Mouse (Mus musculus): ENCODE measurements around the gene Tnfrsf22.
"Not testable (repeated sequence)": the region's sequence is repeated elsewhere in the genome, so short reads cannot be mapped to it uniquely, and the experiment has no call there.

The Tnfrsf22 gene

GRCm38 (mm10) chr7:143649034-143649768, at the start of gene Tnfrsf22:
Gene Tnfrsf22 (minus strand): TSS chr7:143649661.
- DNase-seq (ENCODE audit: low spot score): peak; percentile 80

GRCm38 (mm10) chr7:143696140-143696539, 46.7 kb upstream of the Tnfrsf22 start:
- peak; percentile 45 for DNase-seq (ENCODE audit: low spot score)

GRCm38 (mm10) chr7:143694550-143694949, 45.1 kb upstream of the Tnfrsf22 start:
- DNase-seq (ENCODE audit: low spot score): no peak

- no peak for DNase-seq (ENCODE audit: low spot score)
Measured at GRCm38 (mm10) chr7:143692746-143693510, 43.5 kb upstream of the Tnfrsf22 start.

- DNase-seq (ENCODE audit: low spot score): no peak
Measured at GRCm38 (mm10) chr7:143691909-143692308, 42.4 kb upstream of the Tnfrsf22 start.

DNA sequence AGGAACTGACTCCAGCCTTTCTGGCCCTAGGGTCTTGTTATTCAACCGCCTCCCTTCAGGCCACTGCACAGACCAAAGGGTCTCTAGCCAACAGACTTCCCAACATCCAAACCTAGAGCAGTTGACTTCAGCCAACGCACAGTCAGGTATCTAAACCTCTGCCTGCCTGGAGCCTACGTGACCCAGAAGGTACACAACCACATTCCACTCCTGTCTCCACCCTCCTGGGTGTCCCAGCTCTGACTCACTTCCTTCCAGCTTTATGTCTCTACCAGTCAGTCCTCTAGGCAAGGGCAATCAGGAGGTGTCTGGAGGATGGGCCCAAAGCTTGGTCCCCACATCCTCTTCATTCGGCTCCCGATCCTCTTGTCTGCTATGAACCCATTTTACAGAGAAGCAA, 41.7 kb upstream of the Tnfrsf22 start:
- no peak for DNase-seq (ENCODE audit: low spot score)

DNA sequence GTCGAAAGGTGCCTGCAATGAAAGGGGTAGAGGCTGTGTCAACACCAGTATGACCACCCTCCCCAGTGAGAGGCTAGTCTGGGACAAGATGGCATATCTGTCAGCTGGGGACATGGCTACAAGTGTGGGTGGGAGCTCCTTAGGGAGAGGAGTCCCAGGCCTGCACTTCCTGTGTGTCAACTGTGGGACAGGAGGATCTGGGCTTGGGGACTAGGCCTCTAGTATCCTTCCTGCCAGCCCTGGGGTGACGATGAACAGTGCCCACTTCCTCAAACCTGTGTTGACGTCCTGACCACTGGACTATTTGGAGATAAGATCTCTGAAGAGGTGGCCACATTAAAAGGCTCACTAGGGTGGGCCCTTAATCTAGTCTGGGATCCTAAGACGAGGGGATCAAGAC, 40.5 kb upstream of the Tnfrsf22 start:
- DNase-seq (ENCODE audit: low spot score): no peak

GRCm38 (mm10) chr7:143689481-143689880, 40.0 kb upstream of the Tnfrsf22 start:
- DNase-seq (ENCODE audit: low spot score): no peak

DNA sequence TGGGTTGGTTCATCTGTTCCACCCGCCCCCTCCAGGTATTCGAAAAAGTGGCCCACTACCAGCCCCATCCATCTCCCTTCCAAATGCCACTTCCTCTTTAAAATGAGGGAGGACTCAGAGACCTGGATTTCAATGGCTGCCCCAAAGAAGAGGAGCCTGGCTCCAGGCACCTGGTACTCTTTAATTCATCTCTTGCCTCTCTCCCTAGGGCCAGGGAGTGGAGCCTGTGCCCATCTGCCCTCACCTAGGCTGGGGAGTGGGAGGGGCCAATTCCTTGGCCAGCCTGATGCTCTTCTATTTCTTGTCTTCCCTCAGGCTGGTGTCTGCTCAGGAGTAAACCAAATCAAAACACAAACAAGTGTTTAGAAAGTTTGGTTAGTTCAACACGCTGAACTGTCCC, 37.2 kb upstream of the Tnfrsf22 start:
- not testable (repeated sequence) for DNase-seq (ENCODE audit: low spot score)

DNA sequence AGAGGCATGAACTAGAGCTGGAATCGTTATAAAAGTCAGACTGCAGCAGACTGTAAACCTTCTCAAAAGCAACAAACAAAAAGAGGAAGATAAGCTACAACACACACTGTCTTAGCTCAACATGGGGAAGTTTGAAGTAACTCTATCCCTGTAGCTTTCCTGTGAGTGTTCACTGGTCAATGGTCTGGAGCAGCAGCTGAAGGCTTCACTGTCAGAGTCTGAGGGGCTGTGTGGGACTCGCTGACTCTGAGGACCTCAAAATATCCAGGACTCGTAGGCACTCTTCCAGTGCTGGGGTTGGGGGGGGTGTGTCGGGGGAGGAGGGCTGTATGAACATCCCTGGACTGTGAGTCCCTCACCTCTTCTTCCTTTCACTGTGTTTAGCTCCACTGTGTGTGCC, 36.7 kb upstream of the Tnfrsf22 start:
- not testable (repeated sequence) for DNase-seq (ENCODE audit: low spot score)

- peak; percentile 78 for DNase-seq (ENCODE audit: low spot score)
Measured at GRCm38 (mm10) chr7:143685359-143686067, 36.1 kb upstream of the Tnfrsf22 start, which contains the start of gene Tnfrsf23. Gene Tnfrsf23 (minus strand): TSS chr7:143685872.

DNA sequence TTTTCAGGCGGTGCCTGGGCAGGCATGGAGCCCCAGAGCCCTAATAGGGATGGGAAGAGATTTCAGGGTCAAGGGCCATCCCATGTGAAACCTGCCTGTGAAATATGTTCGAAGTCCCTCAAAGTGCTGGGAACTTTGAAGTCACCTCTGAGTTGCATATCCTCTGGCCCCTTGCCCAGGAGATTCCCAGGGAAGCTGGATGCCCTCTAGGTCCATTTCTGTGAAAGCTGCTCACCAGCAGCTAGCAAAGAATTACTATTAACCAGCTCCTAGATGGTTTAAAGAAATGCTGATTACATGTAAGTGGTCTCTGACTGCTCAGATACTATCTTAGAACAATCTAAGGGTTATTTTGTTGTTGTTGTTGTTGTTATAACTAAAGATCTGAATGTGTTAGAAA, 35.1 kb upstream of the Tnfrsf22 start:
- not testable (repeated sequence) for DNase-seq (ENCODE audit: low spot score)

GRCm38 (mm10) chr7:143681566-143681965, 32.1 kb upstream of the Tnfrsf22 start:
- DNase-seq (ENCODE audit: low spot score): no peak

DNA sequence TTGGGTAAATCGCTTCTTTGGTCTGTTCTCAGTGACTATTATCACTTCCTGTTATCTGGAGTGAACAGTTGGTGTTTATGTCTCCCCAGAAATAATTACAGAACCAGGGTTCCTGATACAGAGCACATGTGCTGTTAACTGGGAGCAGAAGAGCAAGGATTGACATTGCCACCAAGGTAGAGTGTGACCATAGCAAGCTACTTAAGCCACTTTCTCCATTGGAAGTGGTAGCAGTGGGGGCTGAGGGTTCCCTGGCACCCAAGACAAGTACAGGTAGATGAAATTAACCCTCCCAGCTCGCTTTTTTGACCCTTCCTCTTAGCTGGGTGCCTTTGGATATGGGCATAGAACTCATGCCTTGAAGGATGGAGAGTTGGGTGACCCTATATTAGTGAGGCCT, 31.4 kb upstream of the Tnfrsf22 start:
- DNase-seq (ENCODE audit: low spot score): not testable (repeated sequence)

GRCm38 (mm10) chr7:143679650-143680049, 30.2 kb upstream of the Tnfrsf22 start:
- not testable (repeated sequence) for DNase-seq (ENCODE audit: low spot score)

- no peak for DNase-seq (ENCODE audit: low spot score)
Measured at GRCm38 (mm10) chr7:143666427-143667311, 17.2 kb upstream of the Tnfrsf22 start.

DNA sequence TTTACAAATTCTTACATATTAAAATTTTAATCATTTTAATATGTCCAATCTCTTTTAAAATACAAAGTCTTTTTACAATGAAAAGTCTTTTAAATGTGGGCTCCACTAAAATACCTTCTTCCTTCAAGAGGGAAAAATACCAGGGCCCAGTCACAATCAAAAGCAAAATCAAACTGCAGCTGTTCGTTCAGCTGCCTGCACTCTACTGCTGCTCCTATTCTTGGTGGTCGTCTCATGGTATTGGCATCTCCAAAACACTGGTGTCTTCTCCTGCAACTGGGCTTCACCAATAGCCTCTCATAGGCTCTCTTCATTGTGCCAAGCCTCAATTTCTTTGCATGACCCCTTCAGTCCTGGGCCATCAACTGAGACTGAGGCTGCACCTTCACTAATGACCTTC, 14.0 kb upstream of the Tnfrsf22 start:
- DNase-seq (ENCODE audit: low spot score): no peak

DNA sequence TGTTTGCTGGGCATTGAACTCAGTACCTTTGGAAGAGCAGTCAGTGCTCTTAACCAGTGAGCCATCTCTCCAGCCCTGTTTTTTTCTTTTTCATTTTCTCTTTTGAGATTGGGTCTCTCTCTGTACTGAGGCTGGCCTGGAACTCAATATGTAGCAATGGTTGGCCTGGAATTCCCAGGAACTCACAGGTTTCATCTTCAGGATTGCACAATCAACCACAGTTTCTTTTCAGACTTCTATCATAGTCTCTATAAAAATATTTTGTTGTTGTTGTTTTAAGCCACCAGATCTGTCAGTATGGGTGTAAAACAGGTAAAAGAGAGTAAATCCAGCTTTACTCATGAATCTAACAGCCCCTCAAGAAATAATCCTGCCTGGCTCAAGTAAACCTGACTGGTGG, 11.3 kb upstream of the Tnfrsf22 start:
- no peak for DNase-seq (ENCODE audit: low spot score)

GRCm38 (mm10) chr7:143649769-143650346, 397 bp upstream of the Tnfrsf22 start:
- DNase-seq (ENCODE audit: low spot score): not testable (repeated sequence)

DNA sequence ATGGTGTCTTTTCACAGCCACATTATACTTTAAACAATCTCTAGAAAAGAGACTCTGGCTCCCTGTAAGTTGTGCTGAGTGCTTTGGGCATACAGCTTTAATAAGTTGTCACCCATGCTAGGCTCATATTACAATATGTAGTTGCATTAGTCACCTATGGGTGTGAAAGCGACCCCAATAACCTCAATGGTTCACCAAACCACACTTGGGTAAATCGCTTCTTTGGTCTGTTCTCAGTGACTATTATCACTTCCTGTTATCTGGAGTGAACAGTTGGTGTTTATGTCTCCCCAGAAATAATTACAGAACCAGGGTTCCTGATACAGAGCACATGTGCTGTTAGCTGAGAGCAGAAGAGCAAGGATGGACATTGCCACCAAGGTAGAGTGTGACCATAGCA, 5.5 kb downstream of the Tnfrsf22 start:
- not testable (repeated sequence) for DNase-seq (ENCODE audit: low spot score)

GRCm38 (mm10) chr7:143636674-143637073, 12.8 kb downstream of the Tnfrsf22 start:
- DNase-seq (ENCODE audit: low spot score): no peak

Measured in layer of hippocampus, adult 11-12 months (tissue).